Mouse (Mus musculus) forebrain, embryonic 16.5 days (tissue): ENCODE data around the gene Gm9857. TPM values are rescaled to one million over a fixed set of nuclear protein-coding genes. Genes with fewer than 3 reads are reported as not detected.

Experiments
- ATAC-seq: fragments of 200-750 bp; cut with Nextera tagmentation; 2 replicates; pipeline ENCODE4 v1.8.0; 2017; ENCODE audit warnings: mild to moderate bottlenecking, moderate library complexity
- H3K27ac ChIP-seq: fragments of 300-500 bp; sonication (generic); 2 replicates; pipeline ENCODE4 v1.5.1; 2014; ENCODE audit warnings: low read length, control low read depth
- H3K27me3 ChIP-seq: fragments of 300-500 bp; sonication (generic); replicated peaks from 2 replicates; pipeline ENCODE4 v1.6.1; 2014; ENCODE audit warnings: low read length; ENCODE audit not compliant: control insufficient read depth, insufficient read depth
- H3K36me3 ChIP-seq: fragments of 300-500 bp; sonication (generic); 2 replicates; pipeline ENCODE4 v1.6.1; 2014; ENCODE audit not compliant: control insufficient read depth, insufficient read depth
- H3K4me1 ChIP-seq: fragments of 300-500 bp; sonication (generic); replicated peaks from 2 replicates; pipeline ENCODE4 v1.6.1; 2014; ENCODE audit warnings: low read length; ENCODE audit not compliant: control insufficient read depth, insufficient read depth
- H3K4me2 ChIP-seq: fragments of 300-500 bp; sonication (generic); 2 replicates; pipeline ENCODE4 v1.6.1; 2014; ENCODE audit warnings: mild to moderate bottlenecking, low read length, control low read depth
- H3K4me3 ChIP-seq: fragments of 300-500 bp; sonication (generic); replicated peaks from 2 replicates; pipeline ENCODE4 v1.5.1; 2014; ENCODE audit warnings: mild to moderate bottlenecking, low read length, control low read depth
- H3K9ac ChIP-seq: fragments of 300-500 bp; sonication (generic); replicated peaks from 2 replicates; pipeline ENCODE4 v1.6.1; 2014; ENCODE audit warnings: low read depth, low read length, control low read depth
- H3K9me3 ChIP-seq: fragments of 300-500 bp; sonication (generic); 2 replicates; pipeline ENCODE4 v1.6.1; 2016; ENCODE audit warnings: low read length; ENCODE audit not compliant: control insufficient read depth
- WGBS: fragments of 180-500 bp; shearing (Covaris S2); extraction: QIAGEN DNeasy Blood & Tissue Kit; methylation state at CpG from one replicate; pipeline ENCODE4 v1.1.7; 2014; 5-methylcytosine and 5-hydroxymethylcytosine counted together
- polyA plus RNA-seq: library from polyadenylated mRNA; unstranded; fragments of >200 nt; fragmentation: Nextera tagmentation; extraction: Ambion mirVana; gene quantifications from 2 replicates; pipeline ENCODE4 v1.2.1, GENCODE M21; 2015

The Gm9857 gene
- polyA plus RNA-seq, 1 experiment from 2014 or later: 0.71 TPM

DNA sequence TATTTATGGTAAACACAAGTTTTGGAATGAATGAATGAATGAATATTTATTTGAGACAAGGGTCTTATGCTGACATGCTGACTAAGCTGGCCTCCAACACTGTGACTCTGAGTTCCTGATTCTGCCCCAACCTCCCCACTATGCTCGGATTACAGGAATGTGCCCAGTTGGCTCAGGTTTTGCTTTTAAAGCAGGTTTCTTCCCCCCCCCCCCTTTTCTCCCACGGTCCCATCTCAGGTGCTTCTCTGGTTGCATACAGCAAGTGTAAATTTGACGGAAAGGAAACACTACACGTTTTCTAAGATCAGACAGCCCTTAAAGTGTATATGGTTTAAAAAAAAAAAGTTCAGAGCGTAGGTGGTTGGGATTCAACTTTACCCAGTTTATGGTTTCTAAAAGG, 672 bp downstream of the Gm9857 start, which contains the start of gene Henmt1:
TSS of gene Henmt1 (plus strand) at position 301 of the 400 bp plus-strand sequence.
- peak within 1 kb of the TSS; percentile 42 for H3K4me3 ChIP-seq
- ATAC-seq: no peak
- no peaks in the 10 kb centered on the region for H3K4me1 ChIP-seq
- H3K4me2 ChIP-seq: peak within 1 kb of the TSS; percentile 56
- H3K27me3 ChIP-seq: no peaks in the 10 kb centered on the region
- no peak within 1 kb of the TSS for H3K27ac ChIP-seq
- no peaks in the 10 kb centered on the region for H3K36me3 ChIP-seq
- H3K9me3 ChIP-seq: no peaks in the 10 kb centered on the region
- peak within 1 kb of the TSS; percentile 41 for H3K9ac ChIP-seq
- WGBS: 90% methylated on average over 5 of the region's 5 CpGs

DNA sequence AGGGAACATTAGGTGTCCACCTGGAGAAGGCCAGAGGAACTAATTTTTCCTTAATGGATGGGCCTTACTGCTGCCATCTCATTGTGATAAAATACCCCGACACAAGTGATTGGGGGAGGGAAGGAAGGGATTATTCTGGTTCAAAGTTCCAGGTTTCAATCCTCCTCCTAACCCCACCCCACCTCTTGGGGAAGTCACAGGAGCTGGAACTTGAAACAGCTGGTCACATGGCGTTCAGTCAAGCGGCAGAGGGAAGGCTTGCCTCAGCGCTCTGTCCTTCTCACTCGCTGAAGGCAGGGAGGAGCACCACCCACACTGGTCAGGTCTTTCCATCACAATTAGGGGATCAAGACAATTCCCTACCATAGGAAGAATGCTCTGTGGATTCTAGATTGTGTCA, 1.6 kb downstream of the Gm9857 start:
- Histone ChIP-seq H3K4me2 (no peak overlapping the region), H3K9ac (no peak overlapping the region), H3K27me3 (no peaks in the 10 kb centered on the region), H3K27ac (no peak overlapping the region), H3K4me1 (no peaks in the 10 kb centered on the region), H3K4me3 (no peak overlapping the region), H3K36me3 (no peaks in the 10 kb centered on the region), H3K9me3 (no peaks in the 10 kb centered on the region)
- 90% methylated on average over 5 of the region's 5 CpGs for WGBS
- no peak for ATAC-seq

DNA sequence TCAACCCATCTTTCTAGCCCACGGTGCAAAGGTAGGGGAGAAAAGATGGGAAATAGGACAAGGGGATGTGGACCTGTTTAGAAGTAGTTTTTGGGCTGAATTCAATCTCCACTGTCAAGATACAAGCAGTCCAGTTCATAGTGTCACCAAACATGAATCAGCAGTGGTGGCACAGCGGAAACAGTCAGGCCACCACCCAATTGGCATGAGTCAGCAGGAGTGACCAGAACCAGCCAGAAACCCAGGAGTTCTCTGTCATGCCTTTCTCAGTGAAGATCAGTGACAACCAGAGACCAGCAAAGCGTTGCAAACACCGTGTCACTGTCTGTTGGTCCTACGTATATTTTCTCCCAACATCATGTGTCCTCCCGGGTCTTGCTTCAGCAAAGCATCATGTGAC, 6.7 kb downstream of the Gm9857 start:
- Histone ChIP-seq H3K4me2 (no peak overlapping the region), H3K9me3 (no peaks in the 10 kb centered on the region), H3K4me3 (no peak overlapping the region), H3K36me3 (no peaks in the 10 kb centered on the region), H3K27me3 (no peaks in the 10 kb centered on the region), H3K9ac (no peak overlapping the region), H3K4me1 (no peaks in the 10 kb centered on the region), H3K27ac (no peak overlapping the region)
- no peak for ATAC-seq
- WGBS: 95% methylated on average over 6 of the region's 6 CpGs

DNA sequence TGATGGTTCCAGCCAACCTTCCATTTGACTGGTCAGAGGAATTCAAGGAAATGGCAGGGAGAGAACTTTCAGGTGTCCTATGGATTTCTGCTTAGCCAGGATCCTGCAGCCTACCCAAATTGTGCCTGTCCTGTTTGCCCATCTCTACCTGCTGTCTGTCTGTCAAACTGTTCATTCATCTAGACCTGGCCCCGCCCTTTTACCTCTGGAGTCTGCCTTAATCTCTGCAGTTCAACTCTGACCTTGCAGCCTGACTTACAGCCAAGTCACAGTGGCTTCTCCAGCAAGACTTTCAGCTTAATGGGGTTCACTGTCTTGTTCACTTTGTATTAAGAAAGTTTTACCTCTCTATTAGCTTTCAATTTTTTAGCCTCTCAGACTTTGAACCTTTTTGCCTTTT, 13.9 kb downstream of the Gm9857 start:
- no peak for ATAC-seq
- 55% methylated on average over 1 of the region's 1 CpGs for WGBS

DNA sequence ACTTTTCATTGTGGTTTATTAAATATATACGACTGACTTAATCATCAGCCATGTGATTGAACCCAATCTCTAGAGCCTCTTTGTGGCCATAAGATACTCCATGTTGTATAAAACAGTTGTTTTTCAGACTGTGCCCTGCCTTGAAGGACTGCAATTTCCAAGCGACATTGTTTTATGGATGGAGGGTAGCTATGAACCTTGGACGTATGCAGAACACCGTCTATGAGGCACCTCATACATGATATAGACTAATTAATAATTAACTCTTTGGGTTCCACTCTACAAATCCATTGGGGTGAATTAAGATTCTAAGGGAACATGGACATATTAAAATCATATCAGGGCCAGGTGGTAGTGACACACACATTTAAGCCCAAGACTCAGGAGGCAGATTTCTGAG, 14.6 kb downstream of the Gm9857 start:
- Histone ChIP-seq H3K4me3 (no peak overlapping the region), H3K4me1 (no peaks in the 10 kb centered on the region), H3K9ac (no peak overlapping the region), H3K27me3 (no peaks in the 10 kb centered on the region), H3K27ac (no peak overlapping the region), H3K4me2 (no peak overlapping the region), H3K9me3 (no peaks in the 10 kb centered on the region), H3K36me3 (no peaks in the 10 kb centered on the region)
- WGBS: 85% methylated on average over 4 of the region's 4 CpGs
- no peak for ATAC-seq

More for the DNA sequence above, 13.9 kb downstream of the Gm9857 start:
- no peak overlapping the region for H3K9ac ChIP-seq
- no peaks in the 10 kb centered on the region for H3K36me3 ChIP-seq
- H3K4me1 ChIP-seq: no peaks in the 10 kb centered on the region
- H3K27me3 ChIP-seq: no peaks in the 10 kb centered on the region
- H3K4me3 ChIP-seq: no peak overlapping the region
- H3K9me3 ChIP-seq: no peaks in the 10 kb centered on the region
- no peak overlapping the region for H3K27ac ChIP-seq
- no peak overlapping the region for H3K4me2 ChIP-seq

DNA sequence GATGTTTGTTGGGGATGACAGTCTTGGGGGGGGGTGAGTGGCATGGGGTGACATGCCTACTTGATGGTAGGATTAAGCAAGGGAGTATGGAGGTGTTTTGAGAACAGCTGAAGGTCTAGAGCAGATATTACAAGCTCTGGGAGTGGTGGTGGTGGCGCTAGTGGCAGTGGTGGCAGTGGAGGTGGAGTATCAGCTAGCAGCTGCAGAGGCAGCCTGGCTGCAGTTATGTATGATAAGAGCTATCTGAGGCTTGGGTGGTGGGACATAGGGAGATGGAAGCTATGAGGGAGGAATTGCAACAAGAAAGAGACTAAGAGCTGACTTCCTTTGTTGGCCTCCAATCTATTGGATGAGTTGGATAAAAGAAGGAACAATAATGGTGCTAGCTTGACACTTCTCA, 18.4 kb downstream of the Gm9857 start:
- 88% methylated on average over 1 of the region's 1 CpGs for WGBS
- Histone ChIP-seq H3K4me1 (peaks cover 3% of the 10 kb centered on the region), H3K36me3 (no peaks in the 10 kb centered on the region), H3K9ac (no peak overlapping the region), H3K27me3 (no peaks in the 10 kb centered on the region), H3K4me2 (no peak overlapping the region), H3K9me3 (no peaks in the 10 kb centered on the region), H3K27ac (no peak overlapping the region), H3K4me3 (no peak overlapping the region)
- ATAC-seq: no peak

DNA sequence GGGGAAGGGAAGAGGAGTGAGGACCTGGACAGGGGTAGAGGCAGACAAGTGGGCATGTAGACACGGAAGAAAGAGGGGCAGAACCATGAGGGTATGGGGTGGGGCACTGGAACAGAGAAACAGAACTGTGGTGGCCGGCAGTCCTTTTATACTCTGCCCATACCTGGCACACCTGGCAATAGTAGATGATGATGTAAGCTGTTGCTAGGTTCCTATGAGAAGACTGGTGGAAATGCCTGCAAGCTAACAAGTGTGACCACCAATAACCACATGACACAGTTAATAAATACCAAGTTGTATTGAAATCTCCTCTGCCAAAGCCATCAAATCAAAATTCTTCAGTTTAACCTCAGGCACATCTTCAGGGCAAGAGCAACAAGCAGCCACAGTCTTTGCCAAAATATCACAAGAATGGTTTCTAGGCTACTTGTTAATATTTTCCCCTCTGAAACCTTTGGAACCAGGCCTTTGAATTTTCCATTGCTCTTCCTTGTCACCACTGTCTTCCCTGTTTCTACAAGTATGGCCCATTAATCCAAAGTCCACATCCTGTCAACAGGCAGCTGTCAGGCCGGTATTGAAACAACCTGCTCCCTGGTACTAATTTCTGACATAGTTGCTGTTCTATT, 19.7 kb downstream of the Gm9857 start:
- H3K9me3 ChIP-seq: no peaks in the 10 kb centered on the region
- no peak overlapping the region for H3K9ac ChIP-seq
- no peaks in the 10 kb centered on the region for H3K27me3 ChIP-seq
- no peak overlapping the region for H3K4me2 ChIP-seq
- ATAC-seq: no peak
- no peak overlapping the region for H3K27ac ChIP-seq
- H3K4me1 ChIP-seq: peaks cover 5% of the 10 kb centered on the region
- WGBS: 80% methylated on average over 3 of the region's 3 CpGs
- no peaks in the 10 kb centered on the region for H3K36me3 ChIP-seq
- H3K4me3 ChIP-seq: no peak overlapping the region

DNA sequence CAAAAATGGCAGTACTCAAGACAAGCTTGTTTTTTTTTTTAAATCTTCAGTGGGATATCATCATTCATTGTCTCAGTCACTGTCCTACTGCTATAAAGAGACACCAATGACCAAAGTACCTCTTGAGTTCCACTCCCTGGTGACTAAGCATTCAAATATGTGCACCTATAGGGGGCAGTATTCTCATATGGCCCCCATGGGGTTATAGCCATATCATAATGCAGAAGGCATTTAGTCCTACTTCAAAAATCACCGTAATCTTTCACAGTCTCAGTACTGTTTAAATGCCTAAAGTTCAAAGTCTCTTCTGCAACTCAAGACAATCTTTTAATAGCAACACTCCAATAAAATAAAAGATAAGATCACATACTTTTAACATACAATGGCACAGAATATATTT, 21.4 kb downstream of the Gm9857 start:
- ATAC-seq: no peak
- no peaks in the 10 kb centered on the region for H3K9me3 ChIP-seq
- H3K9ac ChIP-seq: no peak overlapping the region
- no peaks in the 10 kb centered on the region for H3K36me3 ChIP-seq
- WGBS: 98% methylated on average over 1 of the region's 1 CpGs
- no peaks in the 10 kb centered on the region for H3K27me3 ChIP-seq
- H3K4me3 ChIP-seq: no peak overlapping the region
- no peak overlapping the region for H3K27ac ChIP-seq
- H3K4me2 ChIP-seq: no peak overlapping the region
- peaks cover 5% of the 10 kb centered on the region for H3K4me1 ChIP-seq

DNA sequence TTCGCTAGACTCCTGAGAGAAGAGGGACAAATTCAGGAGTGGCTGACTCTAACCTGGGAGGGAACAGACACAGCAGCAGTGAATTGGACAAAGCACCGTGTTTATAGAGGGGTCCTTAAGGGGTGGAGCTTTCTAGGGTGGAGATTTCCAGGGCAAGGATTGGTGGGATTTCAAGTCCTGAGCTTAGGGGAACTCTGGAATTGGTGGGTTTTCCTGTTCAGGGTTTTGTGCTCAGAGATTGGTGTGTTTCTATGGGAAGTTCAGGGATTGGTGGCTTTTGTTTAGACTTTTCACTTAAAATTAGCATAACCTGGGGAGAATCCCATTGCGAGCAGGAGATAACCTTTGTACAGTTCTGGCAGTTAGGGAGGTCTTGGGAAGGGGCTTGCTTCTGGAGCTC, 22.3 kb downstream of the Gm9857 start:
- Histone ChIP-seq H3K27me3 (no peaks in the 10 kb centered on the region), H3K36me3 (no peaks in the 10 kb centered on the region), H3K4me3 (no peak overlapping the region), H3K4me1 (peaks cover 5% of the 10 kb centered on the region), H3K9ac (no peak overlapping the region), H3K4me2 (no peak overlapping the region), H3K9me3 (no peaks in the 10 kb centered on the region), H3K27ac (no peak overlapping the region)
- WGBS: 52% methylated on average over 3 of the region's 3 CpGs
- no peak for ATAC-seq

DNA sequence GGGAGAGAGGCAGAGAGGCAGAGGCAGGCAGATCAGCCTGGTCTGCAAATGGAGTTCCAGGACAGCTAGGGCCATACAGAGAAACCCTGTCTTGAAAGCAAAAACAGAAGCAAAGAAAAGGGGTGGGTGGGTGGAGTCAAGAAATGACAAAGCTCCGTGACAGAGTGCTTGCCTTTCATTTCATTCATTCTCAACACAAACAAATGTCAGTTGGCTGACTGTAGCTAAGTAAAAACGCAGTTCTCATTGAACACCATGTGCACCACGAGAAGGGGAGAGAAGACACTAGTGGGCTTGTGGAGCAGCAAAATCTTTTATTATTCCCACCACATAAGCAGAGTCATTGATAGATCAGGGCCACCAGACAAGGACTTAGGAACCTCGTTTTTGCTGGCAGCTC, 23.4 kb downstream of the Gm9857 start:
- H3K9ac ChIP-seq: no peak overlapping the region
- 21% methylated on average over 4 of the region's 4 CpGs for WGBS
- ATAC-seq: peak; percentile 15; the same call in 1 of the 2 replicates
- H3K36me3 ChIP-seq: no peaks in the 10 kb centered on the region
- H3K27ac ChIP-seq: no peak overlapping the region
- H3K4me1 ChIP-seq: peaks cover 9% of the 10 kb centered on the region
- no peak overlapping the region for H3K4me2 ChIP-seq
- H3K27me3 ChIP-seq: no peaks in the 10 kb centered on the region
- H3K4me3 ChIP-seq: no peak overlapping the region
- no peaks in the 10 kb centered on the region for H3K9me3 ChIP-seq
